21 mouse cellular contexts compared by ENCODE assay signal in the genomic region with DNA sequence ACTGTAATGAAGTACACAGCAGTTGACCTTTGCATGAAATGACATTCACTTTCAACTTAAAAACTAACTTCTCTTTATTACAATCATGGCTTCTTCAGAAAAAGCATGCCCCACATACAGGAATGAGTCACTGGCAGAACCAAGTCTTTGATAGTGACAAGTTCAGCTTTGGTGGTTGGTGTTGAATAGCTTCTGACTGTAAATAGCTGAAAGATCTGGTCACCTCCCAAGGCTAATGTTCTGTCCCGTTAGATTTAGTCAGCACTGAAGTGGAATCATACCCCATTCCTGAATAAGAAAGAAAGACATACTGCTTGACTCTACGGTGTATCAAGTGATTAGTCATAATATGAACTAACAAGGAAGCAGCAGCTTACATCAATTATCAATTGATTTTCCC.
"Had no signal": no experiment of that assay in that cellular context is flagged by ENCODE, and none has a peak within 500 bp of the region (broad histone marks: within the 10 kb centered on the region; RNA-seq: fewer than 3 reads in every experiment).

No protein-coding gene starts in this region.

- DNase-seq: liver, embryonic 13.5 days; liver, postnatal 0 days; lung, adult 2 months; lung, postnatal 14 days; lung, postnatal 4 days; retina, postnatal 1 day; right cerebral cortex, adult 18-20 months; right cerebral cortex, postnatal 25 days; right cerebral cortex, postnatal 4 days; spleen, adult 18-20 months; thymus, adult 2 months; thymus, postnatal 14 days; thymus, postnatal 36 days had no signal

- H3K36me3 ChIP-seq: liver, embryonic 13.5 days; liver, embryonic 15.5 days; lung, embryonic 15.5 days; midbrain, embryonic 10.5 days; midbrain, embryonic 12.5 days; neural tube, embryonic 13.5 days; neural tube, embryonic 15.5 days had no signal

- H3K4me2 ChIP-seq: liver, embryonic 13.5 days; liver, embryonic 15.5 days; lung, embryonic 15.5 days; midbrain, embryonic 12.5 days; neural tube, embryonic 13.5 days; neural tube, embryonic 15.5 days had no signal

- H3K4me1 ChIP-seq: liver, embryonic 13.5 days; liver, embryonic 15.5 days; lung, embryonic 15.5 days; midbrain, embryonic 10.5 days; midbrain, embryonic 12.5 days; neural tube, embryonic 13.5 days; neural tube, embryonic 15.5 days had no signal

- H3K9me3 ChIP-seq: liver, embryonic 13.5 days; liver, embryonic 15.5 days; lung, embryonic 15.5 days; midbrain, embryonic 10.5 days; midbrain, embryonic 12.5 days; neural tube, embryonic 13.5 days; neural tube, embryonic 15.5 days had no signal

- ATAC-seq: liver, postnatal 0 days; lung, postnatal 0 days; midbrain, embryonic 16.5 days had no signal

- H3K27me3 ChIP-seq: liver, embryonic 13.5 days; liver, embryonic 15.5 days; lung, embryonic 15.5 days; midbrain, embryonic 12.5 days; neural tube, embryonic 13.5 days; neural tube, embryonic 15.5 days had no signal

- H3K27ac ChIP-seq: liver, embryonic 13.5 days; liver, embryonic 15.5 days; lung, embryonic 15.5 days; midbrain, embryonic 10.5 days; midbrain, embryonic 12.5 days; neural tube, embryonic 13.5 days; neural tube, embryonic 15.5 days had no signal

- H3K4me3 ChIP-seq: liver, embryonic 13.5 days; liver, embryonic 15.5 days; lung, embryonic 15.5 days; midbrain, embryonic 10.5 days; midbrain, embryonic 12.5 days; neural tube, embryonic 13.5 days; neural tube, embryonic 15.5 days had no signal

- H3K9ac ChIP-seq: liver, embryonic 13.5 days; liver, embryonic 15.5 days; liver, postnatal 0 days; lung, embryonic 15.5 days; midbrain, embryonic 12.5 days; neural tube, embryonic 13.5 days; neural tube, embryonic 15.5 days had no signal
